Mouse (Mus musculus): ENCODE results near the gene Armc9. TPM values are rescaled to one million over a fixed set of nuclear protein-coding genes. Genes with fewer than 3 reads are reported as not detected.

Gene Armc9
- polyA plus RNA-seq, 1 experiment from 2014 or later: 41.2 TPM

DNA sequence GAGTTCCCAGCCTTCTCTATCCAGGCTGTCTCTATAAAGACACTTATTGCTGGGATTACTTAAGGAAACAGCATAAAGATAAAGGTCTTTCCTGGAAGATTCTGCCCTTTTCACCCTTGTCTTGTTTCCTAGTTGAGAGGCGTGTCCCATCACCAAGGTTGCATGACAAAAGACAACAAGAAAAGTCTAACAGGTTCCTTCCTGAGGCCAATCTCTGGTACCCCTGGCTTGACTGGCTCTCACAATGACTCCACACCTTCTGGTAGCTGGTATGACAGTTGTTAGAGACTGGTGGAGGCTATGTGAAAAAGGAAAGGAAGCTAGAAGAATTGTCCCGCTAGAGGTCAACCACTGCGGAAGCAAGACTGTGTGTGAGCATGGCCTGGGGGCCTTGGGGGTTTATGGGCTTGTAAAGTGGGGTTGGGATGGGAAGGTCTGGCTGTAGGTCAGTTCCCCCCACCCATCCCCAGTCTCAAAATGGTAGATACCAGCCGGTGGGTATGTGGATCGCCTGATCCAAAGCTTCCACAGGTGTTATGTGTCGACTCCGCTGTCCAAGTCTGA lies 154.8 kb downstream of the Armc9 start:
- Histone ChIP-seq H3K36me3 (no peaks in the 10 kb centered on the region), H3K4me2 (replicated peaks) (no peak overlapping the region), H3K27ac (replicated peaks) (no peak overlapping the region), H3K4me1 (peaks cover 20% of the 10 kb centered on the region), H3K4me3 (no peak overlapping the region), H3K27me3 (peaks cover 29% of the 10 kb centered on the region), H3K9ac (replicated peaks) (no peak overlapping the region), H3K9me3 (no peaks in the 10 kb centered on the region)
- no peak for ATAC-seq (ENCODE audit: low FRiP score, low read depth)
- WGBS: 93% methylated on average over 7 of the region's 7 CpGs

DNA sequence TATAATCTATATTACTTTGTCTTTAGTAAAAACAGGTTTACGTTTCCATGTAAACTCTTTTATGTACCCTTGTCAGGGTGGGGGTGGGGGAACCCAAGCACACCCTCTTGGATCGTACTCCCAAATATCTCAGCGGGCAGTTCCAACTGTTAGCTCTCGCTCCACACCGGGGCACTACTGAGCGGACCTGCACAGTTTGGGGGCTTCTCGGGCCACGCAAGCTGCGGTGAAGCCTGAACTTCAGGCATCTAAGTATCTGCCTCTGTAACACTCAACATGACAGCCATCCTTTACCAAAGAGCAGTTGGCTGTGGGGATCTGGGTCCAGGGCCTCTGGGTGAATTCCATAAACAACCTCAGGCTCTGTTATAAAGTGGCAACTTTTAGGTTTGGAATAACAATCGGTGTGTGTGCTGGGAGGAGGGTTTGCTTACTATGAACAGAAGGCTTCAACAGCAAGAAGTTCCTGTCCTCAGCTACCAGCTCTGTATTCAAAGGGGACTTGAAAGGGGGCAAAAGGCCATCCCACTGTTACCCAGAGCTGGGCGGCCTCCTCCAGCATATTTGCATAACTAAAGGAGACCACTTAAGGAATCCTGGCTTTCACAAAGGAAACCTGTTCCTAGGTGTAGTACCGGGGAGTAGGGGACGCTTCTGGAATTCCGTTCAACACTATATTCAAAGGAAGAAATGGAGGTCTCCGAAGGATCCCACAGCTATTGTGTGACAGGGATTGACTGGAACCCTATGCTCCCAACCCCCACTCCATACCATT lies 156.1 kb downstream of the Armc9 start:
- H3K4me2 ChIP-seq (replicated peaks): no peak overlapping the region
- H3K4me3 ChIP-seq: no peak overlapping the region
- no peak overlapping the region for H3K9ac ChIP-seq (replicated peaks)
- H3K4me1 ChIP-seq: peaks cover 20% of the 10 kb centered on the region
- WGBS: 14% methylated on average over 15 of the region's 15 CpGs
- H3K9me3 ChIP-seq: no peaks in the 10 kb centered on the region
- no peak for ATAC-seq (ENCODE audit: low FRiP score, low read depth)
- no peak overlapping the region for H3K27ac ChIP-seq (replicated peaks)
- no peaks in the 10 kb centered on the region for H3K36me3 ChIP-seq
- peaks cover 15% of the 10 kb centered on the region; the same call in 1 of the 2 replicates for H3K27me3 ChIP-seq

DNA sequence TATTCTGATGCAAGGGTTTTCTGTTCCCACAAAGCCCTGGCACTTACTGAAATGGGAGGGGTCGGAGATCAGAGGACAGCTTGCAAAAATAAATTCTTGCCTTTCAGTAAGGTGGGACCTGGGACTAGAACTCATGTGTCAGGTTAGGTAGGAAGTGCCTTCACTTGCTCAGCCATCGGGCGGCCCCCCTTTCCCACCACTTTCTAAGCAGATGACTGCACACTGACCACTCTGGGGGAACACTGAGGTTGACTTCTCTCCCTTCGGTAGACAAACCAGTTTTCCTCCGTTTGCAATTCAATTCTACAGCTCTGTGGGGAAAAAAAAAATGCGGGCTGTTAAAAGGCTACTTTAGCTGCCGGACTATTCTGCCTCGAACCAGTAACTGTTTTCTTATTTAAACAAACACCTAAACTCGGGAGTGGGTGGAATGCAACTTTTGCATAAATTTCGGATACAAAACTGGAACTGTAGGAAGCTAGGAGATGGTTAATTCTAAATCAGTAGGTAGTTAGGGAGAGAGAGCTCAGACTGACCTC lies 157.0 kb downstream of the Armc9 start:
- no peaks in the 10 kb centered on the region for H3K36me3 ChIP-seq
- no peak overlapping the region for H3K4me2 ChIP-seq (replicated peaks)
- peaks cover 7% of the 10 kb centered on the region; the same call in 1 of the 2 replicates for H3K27me3 ChIP-seq
- H3K9ac ChIP-seq (replicated peaks): no peak overlapping the region
- WGBS: 33% methylated on average over 10 of the region's 10 CpGs
- peaks cover 20% of the 10 kb centered on the region for H3K4me1 ChIP-seq
- no peaks in the 10 kb centered on the region for H3K9me3 ChIP-seq
- H3K27ac ChIP-seq (replicated peaks): no peak overlapping the region
- ATAC-seq (ENCODE audit: low FRiP score, low read depth): no peak
- no peak overlapping the region for H3K4me3 ChIP-seq

DNA sequence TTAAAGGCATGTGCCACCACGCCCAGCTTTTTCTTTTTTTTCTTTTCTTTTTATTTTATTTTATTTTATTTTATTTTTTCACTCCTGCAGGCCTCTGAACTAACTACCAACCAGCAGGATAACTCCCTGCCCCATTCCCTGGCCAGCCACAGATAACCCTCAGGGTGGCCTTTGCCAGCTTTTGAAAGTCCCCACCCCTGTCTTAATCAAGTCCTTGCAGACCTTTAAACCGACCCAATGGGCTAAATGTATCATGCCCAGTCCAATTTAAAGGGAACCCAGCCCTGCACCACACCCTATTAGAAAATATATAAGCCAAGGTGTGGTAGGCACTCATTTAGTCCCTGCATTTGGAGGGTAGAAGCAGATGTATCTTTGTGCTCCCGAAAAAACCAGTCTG lies 157.7 kb downstream of the Armc9 start:
- Histone ChIP-seq H3K9ac (replicated peaks) (no peak overlapping the region), H3K4me2 (replicated peaks) (no peak overlapping the region), H3K36me3 (no peaks in the 10 kb centered on the region), H3K4me1 (peaks cover 20% of the 10 kb centered on the region), H3K9me3 (no peaks in the 10 kb centered on the region), H3K27ac (replicated peaks) (no peak overlapping the region), H3K4me3 (no peak overlapping the region), H3K27me3 (peaks cover 3% of the 10 kb centered on the region; the same call in 1 of the 2 replicates)
- no peak for ATAC-seq (ENCODE audit: low FRiP score, low read depth)
- WGBS: 81% methylated on average over 3 of the region's 3 CpGs

DNA sequence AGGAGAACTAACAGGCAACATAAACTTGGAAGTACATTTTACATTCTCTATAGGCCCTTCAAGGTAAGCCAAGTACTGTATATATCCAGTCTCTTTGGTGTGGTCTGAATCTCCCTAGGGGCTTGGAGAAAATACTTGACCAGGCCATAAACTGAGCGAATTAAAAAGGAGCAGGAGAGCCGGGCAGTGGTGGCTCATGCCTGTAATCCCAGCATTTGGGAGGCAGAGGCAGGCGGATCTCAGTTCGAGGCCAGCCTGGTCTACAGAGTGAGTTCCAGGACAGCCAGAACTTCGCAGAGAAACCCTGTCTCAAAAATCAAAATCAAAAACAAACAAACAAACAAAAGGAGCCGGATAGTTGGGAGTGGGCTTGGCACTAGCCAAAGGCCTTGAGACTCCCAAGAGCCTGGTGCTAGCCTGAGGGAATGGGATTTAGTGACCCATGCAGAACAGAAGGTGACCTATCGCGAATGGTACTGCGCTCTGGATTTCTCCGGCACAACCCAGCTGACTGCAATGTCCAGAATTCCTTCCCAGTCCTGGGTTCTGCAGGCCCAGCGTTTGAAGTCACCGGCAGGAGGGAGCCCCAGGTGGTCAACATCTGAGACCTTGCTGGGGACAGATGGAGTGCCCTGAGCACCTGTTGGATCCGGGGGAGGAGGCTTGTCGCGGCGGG lies 158.7 kb downstream of the Armc9 start:
- H3K4me2 ChIP-seq (replicated peaks): peak overlapping the region; percentile 12; the same call in 1 of the 2 replicates
- H3K4me1 ChIP-seq: peaks cover 20% of the 10 kb centered on the region
- no peaks in the 10 kb centered on the region; the same call in 1 of the 2 replicates for H3K27me3 ChIP-seq
- H3K36me3 ChIP-seq: no peaks in the 10 kb centered on the region
- no peak for ATAC-seq (ENCODE audit: low FRiP score, low read depth)
- H3K9ac ChIP-seq (replicated peaks): no peak overlapping the region
- 40% methylated on average over 16 of the region's 16 CpGs for WGBS
- H3K27ac ChIP-seq (replicated peaks): no peak overlapping the region
- H3K9me3 ChIP-seq: no peaks in the 10 kb centered on the region
- H3K4me3 ChIP-seq: no peak overlapping the region

DNA sequence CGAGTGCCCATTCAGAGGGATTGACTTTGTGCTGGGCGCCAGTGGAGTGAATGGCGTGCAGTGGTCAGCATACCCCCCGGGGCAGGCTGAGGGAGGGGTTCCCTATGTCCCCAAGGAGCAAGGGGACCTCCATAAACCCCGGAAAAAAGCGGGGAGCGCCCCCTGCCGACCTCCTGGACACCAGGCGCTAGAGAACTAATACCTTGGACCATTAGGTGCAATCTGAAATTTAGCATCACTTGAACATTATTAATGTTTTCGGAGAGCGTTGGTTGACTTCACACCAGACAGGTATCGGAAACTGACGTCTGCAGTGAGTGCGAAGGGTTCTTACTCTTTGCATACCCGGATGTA lies 159.2 kb downstream of the Armc9 start:
- Histone ChIP-seq H3K27me3 (no peaks in the 10 kb centered on the region; the same call in 1 of the 2 replicates), H3K4me3 (no peak overlapping the region)
- WGBS: 19% methylated on average over 15 of the region's 15 CpGs

DNA sequence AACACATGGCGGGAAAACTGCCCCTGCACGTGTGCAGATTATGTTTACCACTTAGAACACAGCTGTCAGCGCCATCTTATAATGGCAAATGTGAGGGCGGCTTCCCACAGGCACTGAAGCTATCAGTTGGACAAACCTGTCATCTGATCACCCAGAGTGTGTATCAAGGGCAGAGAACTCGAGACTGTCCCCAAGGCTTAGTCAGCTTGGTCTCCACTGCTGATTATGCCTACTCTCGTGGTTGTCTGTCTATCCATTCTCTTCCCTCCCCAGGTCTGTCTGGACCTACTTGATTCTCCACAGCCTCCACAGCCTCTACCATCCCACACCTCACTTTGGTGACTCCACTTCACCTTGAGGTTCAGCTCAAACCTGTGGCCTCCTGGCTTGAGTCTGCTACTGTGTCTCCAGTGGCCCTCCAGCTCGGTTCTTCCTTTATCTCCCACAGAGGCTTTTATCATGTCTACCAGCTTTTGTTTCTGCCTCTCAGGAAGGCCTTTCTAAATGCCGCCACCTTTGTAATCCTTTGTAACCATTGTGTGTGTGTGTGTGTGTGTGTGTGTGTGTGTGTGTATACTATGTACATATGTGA lies 166.3 kb downstream of the Armc9 start:
- Histone ChIP-seq H3K27me3 (no peaks in the 10 kb centered on the region), H3K9ac (replicated peaks) (no peak overlapping the region), H3K4me3 (no peak overlapping the region), H3K36me3 (no peaks in the 10 kb centered on the region), H3K4me2 (replicated peaks) (no peak overlapping the region), H3K27ac (replicated peaks) (no peak overlapping the region), H3K4me1 (no peaks in the 10 kb centered on the region), H3K9me3 (no peaks in the 10 kb centered on the region)
- ATAC-seq (ENCODE audit: low FRiP score, low read depth): no peak
- 85% methylated on average over 7 of the region's 8 CpGs for WGBS

More for the DNA sequence above, 159.2 kb downstream of the Armc9 start:
- H3K4me1 ChIP-seq: peaks cover 20% of the 10 kb centered on the region
- H3K9ac ChIP-seq (replicated peaks): no peak overlapping the region
- H3K27ac ChIP-seq (replicated peaks): no peak overlapping the region
- no peaks in the 10 kb centered on the region for H3K9me3 ChIP-seq
- H3K4me2 ChIP-seq (replicated peaks): peak overlapping the region; percentile 12; the same call in 1 of the 2 replicates
- no peaks in the 10 kb centered on the region for H3K36me3 ChIP-seq
- no peak for ATAC-seq (ENCODE audit: low FRiP score, low read depth)

Other genes starting within 250 kb of the Armc9 start
- 2.4 and 3.0 TPM in 2 replicates for gene 4933407L21Rik, start 226.3 kb upstream of the Armc9 start, polyA plus RNA-seq (2016; fragmentation: Nextera tagmentation; extraction: Ambion mirVana)
- 0.05 and 0.08 TPM in 2 replicates for gene Gpr55, start 193.8 kb upstream of the Armc9 start, polyA plus RNA-seq (2016; fragmentation: Nextera tagmentation; extraction: Ambion mirVana)
- 0.17 TPM in 1 of 2 replicates, not detected in the other for gene Spata3, start 138.0 kb upstream of the Armc9 start, polyA plus RNA-seq (2016; fragmentation: Nextera tagmentation; extraction: Ambion mirVana)
- gene 2810459M11Rik, start 108.9 kb upstream of the Armc9 start, polyA plus RNA-seq (2016; fragmentation: Nextera tagmentation; extraction: Ambion mirVana): 0.20 and 0.48 TPM in 2 replicates
- 195 and 207 TPM in 2 replicates for gene Psmd1, start 90.4 kb upstream of the Armc9 start, polyA plus RNA-seq (2016; fragmentation: Nextera tagmentation; extraction: Ambion mirVana)
- gene Htr2b, start 42.8 kb upstream of the Armc9 start, polyA plus RNA-seq (2016; fragmentation: Nextera tagmentation; extraction: Ambion mirVana): 0.29 and 0.33 TPM in 2 replicates
- gene Gm21972, start 21.1 kb upstream of the Armc9 start, polyA plus RNA-seq (2016; fragmentation: Nextera tagmentation; extraction: Ambion mirVana): not detected in 2 replicates
- 2.3 and 2.4 TPM in 2 replicates for gene B3gnt7, start 148.1 kb downstream of the Armc9 start, polyA plus RNA-seq (2016; fragmentation: Nextera tagmentation; extraction: Ambion mirVana)
- gene Ncl, start 204.6 kb downstream of the Armc9 start, polyA plus RNA-seq (2016; fragmentation: Nextera tagmentation; extraction: Ambion mirVana): 345 and 383 TPM in 2 replicates